Mouse (Mus musculus): ENCODE data around the gene Ppp1r16b.

Gene Ppp1r16b

GRCm38 (mm10) chr2:158665098-158665497 is at the start of gene Ppp1r16b:
Gene Ppp1r16b, plus strand, starts transcription at chr2:158665398.
- DNase-seq (ENCODE audit: low read depth, low spot score), result no peak

GRCm38 (mm10) chr2:158615702-158616101 is 49.5 kb upstream of the Ppp1r16b start:
- no peak for DNase-seq (ENCODE audit: low read depth, low spot score)

GRCm38 (mm10) chr2:158616296-158616695 is 48.9 kb upstream of the Ppp1r16b start:
- no peak for DNase-seq (ENCODE audit: low read depth, low spot score)

GRCm38 (mm10) chr2:158616790-158617189 is 48.4 kb upstream of the Ppp1r16b start:
- no peak for DNase-seq (ENCODE audit: low read depth, low spot score)

- peak; percentile 90 for DNase-seq (ENCODE audit: low read depth, low spot score)
These were observed 40.4 kb upstream of the Ppp1r16b start, which contains the start of gene Actr5 for GRCm38 (mm10) chr2:158624718-158625222. Gene Actr5, plus strand, starts transcription at chr2:158624888.

- no peak for DNase-seq (ENCODE audit: low read depth, low spot score)
These were observed 40.0 kb upstream of the Ppp1r16b start for GRCm38 (mm10) chr2:158625231-158625630.

- no peak for DNase-seq (ENCODE audit: low read depth, low spot score)
These were observed 39.5 kb upstream of the Ppp1r16b start for GRCm38 (mm10) chr2:158625697-158626096.

- DNase-seq (ENCODE audit: low read depth, low spot score), result no peak
These were observed 36.3 kb upstream of the Ppp1r16b start for GRCm38 (mm10) chr2:158628858-158629257.

GRCm38 (mm10) chr2:158629414-158629813 is 35.8 kb upstream of the Ppp1r16b start:
- DNase-seq (ENCODE audit: low read depth, low spot score), result no peak

- DNase-seq (ENCODE audit: low read depth, low spot score), result no peak
These were observed 33.3 kb upstream of the Ppp1r16b start for GRCm38 (mm10) chr2:158631873-158632272.

- DNase-seq (ENCODE audit: low read depth, low spot score), result peak; percentile 58
These were observed 23.3 kb upstream of the Ppp1r16b start for GRCm38 (mm10) chr2:158641869-158642268.

GRCm38 (mm10) chr2:158642587-158642986 is 22.6 kb upstream of the Ppp1r16b start:
- DNase-seq (ENCODE audit: low read depth, low spot score), result no peak

- no peak for DNase-seq (ENCODE audit: low read depth, low spot score)
These were observed 21.4 kb upstream of the Ppp1r16b start for GRCm38 (mm10) chr2:158643791-158644190.

- no peak for DNase-seq (ENCODE audit: low read depth, low spot score)
These were observed 13.9 kb upstream of the Ppp1r16b start for GRCm38 (mm10) chr2:158651159-158651908.

GRCm38 (mm10) chr2:158652985-158653384 is 12.2 kb upstream of the Ppp1r16b start:
- DNase-seq (ENCODE audit: low read depth, low spot score), result peak; percentile 65

GRCm38 (mm10) chr2:158654717-158655116 is 10.5 kb upstream of the Ppp1r16b start:
- no peak for DNase-seq (ENCODE audit: low read depth, low spot score)

GRCm38 (mm10) chr2:158655806-158656205 is 9.4 kb upstream of the Ppp1r16b start:
- DNase-seq (ENCODE audit: low read depth, low spot score), result no peak

- DNase-seq (ENCODE audit: low read depth, low spot score), result no peak
These were observed 6.4 kb upstream of the Ppp1r16b start for GRCm38 (mm10) chr2:158658822-158659221.

GRCm38 (mm10) chr2:158659346-158659745 is 5.9 kb upstream of the Ppp1r16b start:
- no peak for DNase-seq (ENCODE audit: low read depth, low spot score)

- no peak for DNase-seq (ENCODE audit: low read depth, low spot score)
These were observed 1.0 kb downstream of the Ppp1r16b start for GRCm38 (mm10) chr2:158666071-158666800.

- no peak for DNase-seq (ENCODE audit: low read depth, low spot score)
These were observed 1.9 kb downstream of the Ppp1r16b start for GRCm38 (mm10) chr2:158667022-158667670.

Data from retina, postnatal 7 days (tissue).